Mouse (Mus musculus): Measurements from ENCODE around the gene Ocm. TPM values are rescaled to one million over a fixed set of nuclear protein-coding genes. Genes with fewer than 3 reads are reported as not detected.

Ocm gene
- total and polyA plus RNA-seq, 3 experiments: not detected

- Histone ChIP-seq H3K4me1 (ENCODE audit: control insufficient read depth in 1 of 2, insufficient read depth in 2 of 2) (no peaks in the 10 kb centered on the region), H3K36me3 (replicated peaks in 1 of 2; ENCODE audit: control insufficient read depth in 1 of 2, insufficient read depth in 1 of 2, low read length in 1 of 2) (peaks cover 29 to 61% of the 10 kb centered on the region in 2 experiments), H3K79me2 (replicated peaks; ENCODE audit: control insufficient read depth, extremely low read depth, insufficient read depth, poor library complexity, severe bottlenecking) (no peaks in the 10 kb centered on the region), H3K27me3 (replicated peaks) (no peaks in the 10 kb centered on the region), H3K27ac (ENCODE audit: insufficient read depth, low read depth) (no peak overlapping the region), H3K9ac (ENCODE audit: insufficient read depth, low read depth) (no peak overlapping the region), H3K9me3 (replicated peaks; ENCODE audit: low read length) (no peaks in the 10 kb centered on the region), H3K4me2 (ENCODE audit: insufficient read depth, low read depth, poor library complexity, severe bottlenecking) (no peak overlapping the region), H3K4me3 (replicated peaks in 1 of 3; ENCODE audit: low read depth in 2 of 3, low read length in 2 of 3, poor library complexity in 1 of 3) (no peak overlapping the region)
- dilution Hi-C loops (cut with MboI; ENCODE audit: extremely low pct_ligation_motif_present, extremely low pct_unique_long_range_greater_than_20kb, low sequenced_read_pairs) (no loop called here), in situ Hi-C loops (cut with MboI; ENCODE audit: low pct_ligation_motif_present, low pct_unique_long_range_greater_than_20kb, low sequenced_read_pairs) (no loop called here)
- TF ChIP-seq TCF12 (IDR thresholded peaks at IDR 0.05; ENCODE audit: low read depth, low read length) (no peak), KAT2A (IDR thresholded peaks at IDR 0.05; ENCODE audit: insufficient replicate concordance, low read length) (no peak), JUND (conservative IDR thresholded peaks at IDR 0.05; ENCODE audit: low read depth, low read length) (no peak), MAFK (IDR thresholded peaks at IDR 0.05; ENCODE audit: insufficient replicate concordance, low read length) (no peak), JUN (IDR thresholded peaks at IDR 0.05; ENCODE audit: insufficient read depth, low read depth, low read length) (no peak), MAZ (IDR thresholded peaks at IDR 0.05; ENCODE audit: low read depth, low read length) (no peak)
- no peak for DNase-seq (ENCODE audit: extremely low read depth)
Observed at GRCm38 (mm10) chr5:143982361-143982760, 44.1 kb downstream of the Ocm start.

- dilution Hi-C loops (cut with MboI; ENCODE audit: extremely low pct_ligation_motif_present, extremely low pct_unique_long_range_greater_than_20kb, low sequenced_read_pairs) (no loop called here), in situ Hi-C loops (cut with MboI; ENCODE audit: low pct_ligation_motif_present, low pct_unique_long_range_greater_than_20kb, low sequenced_read_pairs) (no loop called here)
- Histone ChIP-seq H3K4me3 (replicated peaks in 1 of 3; ENCODE audit: low read depth in 2 of 3, low read length in 2 of 3, poor library complexity in 1 of 3) (no peak overlapping the region), H3K27me3 (replicated peaks) (no peaks in the 10 kb centered on the region), H3K9ac (ENCODE audit: insufficient read depth, low read depth) (no peak overlapping the region), H3K36me3 (replicated peaks in 1 of 2; ENCODE audit: control insufficient read depth in 1 of 2, insufficient read depth in 1 of 2, low read length in 1 of 2) (peaks cover 13 to 46% of the 10 kb centered on the region in 2 experiments), H3K79me2 (replicated peaks; ENCODE audit: control insufficient read depth, extremely low read depth, insufficient read depth, poor library complexity, severe bottlenecking) (no peaks in the 10 kb centered on the region), H3K4me2 (ENCODE audit: insufficient read depth, low read depth, poor library complexity, severe bottlenecking) (no peak overlapping the region), H3K4me1 (ENCODE audit: control insufficient read depth in 1 of 2, insufficient read depth in 2 of 2) (no peaks in the 10 kb centered on the region), H3K27ac (ENCODE audit: insufficient read depth, low read depth) (no peak overlapping the region), H3K9me3 (replicated peaks; ENCODE audit: low read length) (no peaks in the 10 kb centered on the region)
- DNase-seq (ENCODE audit: extremely low read depth): no peak
- TF ChIP-seq KAT2A (IDR thresholded peaks at IDR 0.05; ENCODE audit: insufficient replicate concordance, low read length): no peak
- TF ChIP-seq SIN3A (IDR thresholded peaks at IDR 0.05; ENCODE audit: low read length): no peak
- no peak for TF ChIP-seq POLR2A (IDR thresholded peaks at IDR 0.05; ENCODE audit: low read depth, low read length)
- TF ChIP-seq ETS1 (conservative IDR thresholded peaks at IDR 0.05; ENCODE audit: low read depth, low read length): no peak
- TF ChIP-seq CHD2 (IDR thresholded peaks at IDR 0.05; ENCODE audit: low read length): no peak
- no peak for TF ChIP-seq ZKSCAN1 (IDR thresholded peaks at IDR 0.05; ENCODE audit: borderline replicate concordance, low read depth, low read length)
- TF ChIP-seq GABPA (IDR thresholded peaks at IDR 0.05; ENCODE audit: insufficient replicate concordance, low read depth, low read length): no peak
- TF ChIP-seq MAFK (IDR thresholded peaks at IDR 0.05; ENCODE audit: insufficient replicate concordance, low read length): no peak
- TF ChIP-seq RAD21 (IDR thresholded peaks at IDR 0.05; ENCODE audit: low read depth, low read length): no peak
- TF ChIP-seq JUN (IDR thresholded peaks at IDR 0.05; ENCODE audit: insufficient read depth, low read depth, low read length): no peak
- TF ChIP-seq ZMIZ1 (IDR thresholded peaks at IDR 0.05; ENCODE audit: low read depth, low read length): no peak
- TF ChIP-seq HCFC1 (IDR thresholded peaks at IDR 0.05; ENCODE audit: low read depth, low read length): no peak
Observed at GRCm38 (mm10) chr5:143980858-143981257, 45.6 kb downstream of the Ocm start.

All from CH12.LX (cell line).